Mouse (Mus musculus) liver, adult 2 months (tissue): Measurements from ENCODE around the gene Ptpn18.
"Not testable (repeated sequence)": the region's sequence is repeated elsewhere in the genome, so short reads cannot be mapped to it uniquely, and the experiment has no call there.

Source experiments
- CTCF ChIP-seq: fragments of 200-500 bp; IDR thresholded peaks from 2 replicates; pipeline ENCODE4 v1.5.1; 2011; ENCODE audit warnings: low read depth, low read length, control low read depth
- POLR2A ChIP-seq: fragments of 200-500 bp; IDR thresholded peaks from 2 replicates; pipeline ENCODE4 v1.6.1; 2011; ENCODE audit warnings: low read length, control low read depth; ENCODE audit not compliant: insufficient read depth; ENCODE audit errors: extremely low read depth

DNA sequence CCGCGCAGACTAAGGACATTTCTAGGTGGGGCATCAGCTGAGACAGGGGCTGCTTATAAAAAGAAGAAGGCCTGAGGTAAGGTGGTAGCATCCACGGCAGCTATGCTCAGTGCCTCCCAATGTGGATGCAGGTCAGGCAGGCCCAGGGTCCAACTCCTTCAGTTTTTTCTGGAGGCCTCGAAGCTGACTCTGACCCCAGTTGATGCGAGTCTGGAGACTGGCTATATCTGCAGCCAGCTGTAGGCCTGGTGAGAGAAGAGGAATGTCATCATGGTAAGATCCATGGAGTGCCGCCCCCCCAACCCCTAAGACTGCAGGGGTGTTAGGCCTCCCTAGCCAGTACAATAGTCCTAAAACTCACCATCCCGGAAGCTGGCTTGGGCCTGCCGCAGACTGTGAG lies 22.2 kb upstream of the Ptpn18 start:
- TF ChIP-seq POLR2A, CTCF: not testable (repeated sequence)
